Mouse (Mus musculus): ENCODE data around the gene Gm10197. TPM values are rescaled to one million over a fixed set of nuclear protein-coding genes. Genes with fewer than 3 reads are reported as not detected.
A peak's percentile ranks its signal among the peaks of the same experiment; 100 is the strongest.

Gm10197 gene
- polyA plus RNA-seq, 1 experiment from 2014 or later: not detected

GRCm38 (mm10) chr19:53331882-53332500 is 39.6 kb downstream of the Gm10197 start:
- no peak overlapping the region for H3K27ac ChIP-seq (ENCODE audit: low read length)
- H3K27me3 ChIP-seq (ENCODE audit: control insufficient read depth, insufficient read depth, low read depth, low read length): no peaks in the 10 kb centered on the region
- H3K36me3 ChIP-seq (ENCODE audit: control insufficient read depth, insufficient read depth, low read length): peaks cover 7% of the 10 kb centered on the region; the same call in 1 of the 2 replicates
- H3K4me1 ChIP-seq (replicated peaks; ENCODE audit: control insufficient read depth, insufficient read depth, low read length): peaks cover 5% of the 10 kb centered on the region; the same call in 1 of the 2 replicates
- no peak overlapping the region for H3K4me2 ChIP-seq (ENCODE audit: low read depth, low read length)
- WGBS: 90% methylated on average over 21 of the region's 21 CpGs
- no peak overlapping the region for H3K9ac ChIP-seq (ENCODE audit: low read length)
- no peak overlapping the region for H3K4me3 ChIP-seq (ENCODE audit: low read length)
- ATAC-seq (ENCODE audit: low read depth): no peak
- no peaks in the 10 kb centered on the region for H3K9me3 ChIP-seq (ENCODE audit: control insufficient read depth, low read length)

GRCm38 (mm10) chr19:53329992-53330381 is 41.6 kb downstream of the Gm10197 start:
- H3K27ac ChIP-seq (ENCODE audit: low read length): peak overlapping the region; percentile 75
- no peaks in the 10 kb centered on the region for H3K9me3 ChIP-seq (ENCODE audit: control insufficient read depth, low read length)
- WGBS: 0% methylated on average over 24 of the region's 29 CpGs
- no peaks in the 10 kb centered on the region for H3K27me3 ChIP-seq (ENCODE audit: control insufficient read depth, insufficient read depth, low read depth, low read length)
- H3K9ac ChIP-seq (ENCODE audit: low read length): peak overlapping the region; percentile 85
- peak; percentile 88 for ATAC-seq (ENCODE audit: low read depth)
- peak overlapping the region; percentile 93 for H3K4me3 ChIP-seq (ENCODE audit: low read length)
- H3K4me1 ChIP-seq (replicated peaks; ENCODE audit: control insufficient read depth, insufficient read depth, low read length): peaks cover 12% of the 10 kb centered on the region; the same call in 1 of the 2 replicates
- peak overlapping the region; percentile 96 for H3K4me2 ChIP-seq (ENCODE audit: low read depth, low read length)
- H3K36me3 ChIP-seq (ENCODE audit: control insufficient read depth, insufficient read depth, low read length): peaks cover 7% of the 10 kb centered on the region; the same call in 1 of the 2 replicates

- peak overlapping the region; percentile 85 for H3K9ac ChIP-seq (ENCODE audit: low read length)
- H3K9me3 ChIP-seq (ENCODE audit: control insufficient read depth, low read length): no peaks in the 10 kb centered on the region
- H3K27ac ChIP-seq (ENCODE audit: low read length): peak overlapping the region; percentile 75
- no peaks in the 10 kb centered on the region for H3K27me3 ChIP-seq (ENCODE audit: control insufficient read depth, insufficient read depth, low read depth, low read length)
- ATAC-seq (ENCODE audit: low read depth): peak; percentile 87
- H3K4me1 ChIP-seq (replicated peaks; ENCODE audit: control insufficient read depth, insufficient read depth, low read length): peaks cover 12% of the 10 kb centered on the region; the same call in 1 of the 2 replicates
- H3K4me2 ChIP-seq (ENCODE audit: low read depth, low read length): peak overlapping the region; percentile 96
- H3K36me3 ChIP-seq (ENCODE audit: control insufficient read depth, insufficient read depth, low read length): peaks cover 7% of the 10 kb centered on the region; the same call in 1 of the 2 replicates
- H3K4me3 ChIP-seq (ENCODE audit: low read length): peak overlapping the region; percentile 93
- WGBS: under 1% methylated on average over 105 of the region's 106 CpGs
These were observed 42.2 kb downstream of the Gm10197 start for GRCm38 (mm10) chr19:53329221-53329991.

GRCm38 (mm10) chr19:53328116-53328515 is 43.5 kb downstream of the Gm10197 start:
- Histone ChIP-seq H3K9me3 (ENCODE audit: control insufficient read depth, low read length) (no peaks in the 10 kb centered on the region), H3K27me3 (ENCODE audit: control insufficient read depth, insufficient read depth, low read depth, low read length) (no peaks in the 10 kb centered on the region), H3K27ac (ENCODE audit: low read length) (no peak overlapping the region), H3K4me1 (replicated peaks; ENCODE audit: control insufficient read depth, insufficient read depth, low read length) (peaks cover 12% of the 10 kb centered on the region; the same call in 1 of the 2 replicates), H3K4me3 (ENCODE audit: low read length) (no peak overlapping the region), H3K4me2 (ENCODE audit: low read depth, low read length) (no peak overlapping the region), H3K9ac (ENCODE audit: low read length) (no peak overlapping the region), H3K36me3 (ENCODE audit: control insufficient read depth, insufficient read depth, low read length) (peaks cover 6% of the 10 kb centered on the region; the same call in 1 of the 2 replicates)
- 65% methylated on average over 9 of the region's 9 CpGs for WGBS
- ATAC-seq (ENCODE audit: low read depth): no peak

GRCm38 (mm10) chr19:53325578-53326295 is 45.8 kb downstream of the Gm10197 start:
- Histone ChIP-seq H3K9ac (ENCODE audit: low read length) (peak overlapping the region; percentile 51), H3K9me3 (ENCODE audit: control insufficient read depth, low read length) (no peaks in the 10 kb centered on the region), H3K36me3 (ENCODE audit: control insufficient read depth, insufficient read depth, low read length) (no peaks in the 10 kb centered on the region), H3K27ac (ENCODE audit: low read length) (0 out of 2 replicates have a peak overlapping the region, but pooled peaks have one; percentile 3), H3K4me3 (ENCODE audit: low read length) (peak overlapping the region; percentile 33), H3K27me3 (ENCODE audit: control insufficient read depth, insufficient read depth, low read depth, low read length) (no peaks in the 10 kb centered on the region), H3K4me2 (ENCODE audit: low read depth, low read length) (peak overlapping the region; percentile 57), H3K4me1 (replicated peaks; ENCODE audit: control insufficient read depth, insufficient read depth, low read length) (peaks cover 23% of the 10 kb centered on the region)
- ATAC-seq (ENCODE audit: low read depth): no peak
- 15% methylated on average over 27 of the region's 27 CpGs for WGBS

- Histone ChIP-seq H3K27me3 (ENCODE audit: control insufficient read depth, insufficient read depth, low read depth, low read length) (no peaks in the 10 kb centered on the region), H3K4me2 (ENCODE audit: low read depth, low read length) (no peak overlapping the region), H3K4me3 (ENCODE audit: low read length) (no peak overlapping the region), H3K36me3 (ENCODE audit: control insufficient read depth, insufficient read depth, low read length) (no peaks in the 10 kb centered on the region), H3K9me3 (ENCODE audit: control insufficient read depth, low read length) (no peaks in the 10 kb centered on the region), H3K9ac (ENCODE audit: low read length) (no peak overlapping the region), H3K27ac (ENCODE audit: low read length) (no peak overlapping the region), H3K4me1 (replicated peaks; ENCODE audit: control insufficient read depth, insufficient read depth, low read length) (peaks cover 19% of the 10 kb centered on the region)
- ATAC-seq (ENCODE audit: low read depth): no peak
- 56% methylated on average over 6 of the region's 6 CpGs for WGBS
These were observed 46.7 kb downstream of the Gm10197 start for GRCm38 (mm10) chr19:53324866-53325265.

- H3K9ac ChIP-seq (ENCODE audit: low read length): no peak overlapping the region
- no peaks in the 10 kb centered on the region for H3K36me3 ChIP-seq (ENCODE audit: control insufficient read depth, insufficient read depth, low read length)
- 89% methylated on average over 12 of the region's 12 CpGs for WGBS
- no peaks in the 10 kb centered on the region for H3K27me3 ChIP-seq (ENCODE audit: control insufficient read depth, insufficient read depth, low read depth, low read length)
- no peak overlapping the region for H3K4me2 ChIP-seq (ENCODE audit: low read depth, low read length)
- no peaks in the 10 kb centered on the region for H3K9me3 ChIP-seq (ENCODE audit: control insufficient read depth, low read length)
- H3K27ac ChIP-seq (ENCODE audit: low read length): no peak overlapping the region
- no peak for ATAC-seq (ENCODE audit: low read depth)
- H3K4me3 ChIP-seq (ENCODE audit: low read length): no peak overlapping the region
- H3K4me1 ChIP-seq (replicated peaks; ENCODE audit: control insufficient read depth, insufficient read depth, low read length): peaks cover 19% of the 10 kb centered on the region
These were observed 49.0 kb downstream of the Gm10197 start for GRCm38 (mm10) chr19:53322438-53323048.

Measured in lung, embryonic 16.5 days (tissue).